Mouse (Mus musculus) liver, adult 2 months (tissue): ENCODE results near the gene Slc26a1. TPM values are rescaled to one million over a fixed set of nuclear protein-coding genes. Genes with fewer than 3 reads are reported as not detected.

Source experiments
- DNase-seq: peaks from one replicate; pipeline ENCODE4 v3.0.0-alpha.2; 2011; ENCODE audit warnings: low read depth, low spot score; ENCODE audit errors: extremely low read depth
- H3K27ac ChIP-seq: fragments of 200-500 bp; replicated peaks from 2 replicates; pipeline ENCODE4 v1.5.1; 2012; ENCODE audit warnings: low read depth, mild to moderate bottlenecking, control low read depth, inconsistent platforms, low read length; ENCODE audit not compliant: insufficient read depth
- H3K27me3 ChIP-seq: fragments of 200-500 bp; 2 replicates; pipeline ENCODE4 v1.6.1; 2012; ENCODE audit warnings: mild to moderate bottlenecking, moderate library complexity, low read length, inconsistent platforms; ENCODE audit not compliant: control insufficient read depth, insufficient read depth
- H3K36me3 ChIP-seq: fragments of 200-500 bp; 2 replicates; pipeline ENCODE4 v1.6.1; 2012; ENCODE audit warnings: low read length, inconsistent platforms; ENCODE audit not compliant: control insufficient read depth, insufficient read depth
- H3K4me1 ChIP-seq: fragments of 200-500 bp; 2 replicates; pipeline ENCODE4 v1.6.1; 2011; ENCODE audit warnings: low read length; ENCODE audit not compliant: control insufficient read depth, insufficient read depth
- H3K4me3 ChIP-seq: fragments of 200-500 bp; 2 replicates; pipeline ENCODE4 v1.5.1; 2011; ENCODE audit warnings: low read depth, mild to moderate bottlenecking, control low read depth, low read length, moderate library complexity; ENCODE audit not compliant: insufficient read depth
- H3K79me2 ChIP-seq: fragments of 200-500 bp; 2 replicates; pipeline ENCODE4 v1.6.1; 2012; ENCODE audit warnings: inconsistent platforms, mild to moderate bottlenecking, low read length, moderate library complexity; ENCODE audit not compliant: control insufficient read depth, insufficient read depth
- H3K9ac ChIP-seq: fragments of 200-500 bp; 2 replicates; pipeline ENCODE4 v1.6.1; 2012; ENCODE audit warnings: low read depth, mild to moderate bottlenecking, control low read depth, inconsistent platforms, low read length
- CTCF ChIP-seq: fragments of 200-500 bp; IDR thresholded peaks from 2 replicates; pipeline ENCODE4 v1.5.1; 2011; ENCODE audit warnings: low read depth, low read length, control low read depth
- POLR2A ChIP-seq: fragments of 200-500 bp; IDR thresholded peaks from 2 replicates; pipeline ENCODE4 v1.6.1; 2011; ENCODE audit warnings: low read length, control low read depth; ENCODE audit not compliant: insufficient read depth; ENCODE audit errors: extremely low read depth
- WGBS: fragments of 180-500 bp; shearing (Covaris S2); methylation state at CpG from one replicate; pipeline ENCODE4 v1.1.7; 2018; 5-methylcytosine and 5-hydroxymethylcytosine counted together
- polyA plus RNA-seq: library from polyadenylated mRNA; depleted of rRNA; stranded (reverse); fragments of >200 nt; gene quantifications from 2 replicates; pipeline ENCODE4 v1.2.3, GENCODE M21; 2012
- total RNA-seq: library from RNA; depleted of rRNA; stranded (reverse); fragments of >200 nt; gene quantifications from 2 replicates; pipeline ENCODE4 v1.2.3, GENCODE M21; 2014

Slc26a1 gene
- total and polyA plus RNA-seq, 2 experiments = 121 to 261 TPM

- no peaks in the 10 kb centered on the region for H3K79me2 ChIP-seq
- H3K4me3 ChIP-seq = no peak overlapping the region
- no peak overlapping the region for H3K27ac ChIP-seq
- H3K27me3 ChIP-seq = no peaks in the 10 kb centered on the region
- no peak overlapping the region for H3K9ac ChIP-seq
- H3K36me3 ChIP-seq = no peaks in the 10 kb centered on the region
- TF ChIP-seq POLR2A = no peak
- TF ChIP-seq CTCF = no peak
- no peak for DNase-seq
- peaks cover 9% of the 10 kb centered on the region for H3K4me1 ChIP-seq
These were observed 38.3 kb upstream of the Slc26a1 start for GRCm38 (mm10) chr5:108713691-108714090.

- H3K27me3 ChIP-seq = no peaks in the 10 kb centered on the region
- H3K9ac ChIP-seq = no peak overlapping the region
- H3K27ac ChIP-seq = no peak overlapping the region
- TF ChIP-seq POLR2A = no peak
- TF ChIP-seq CTCF = no peak
- no peak for DNase-seq
- H3K79me2 ChIP-seq = no peaks in the 10 kb centered on the region
- no peaks in the 10 kb centered on the region for H3K36me3 ChIP-seq
- 90% methylated on average over 2 of the region's 2 CpGs for WGBS
- H3K4me3 ChIP-seq = no peak overlapping the region
- H3K4me1 ChIP-seq = peaks cover 13% of the 10 kb centered on the region
These were observed 37.7 kb upstream of the Slc26a1 start for GRCm38 (mm10) chr5:108713096-108713495.

GRCm38 (mm10) chr5:108711968-108712367, 36.6 kb upstream of the Slc26a1 start:
- H3K9ac ChIP-seq = no peak overlapping the region
- WGBS = 41% methylated on average over 6 of the region's 6 CpGs
- H3K27me3 ChIP-seq = no peaks in the 10 kb centered on the region
- no peak overlapping the region for H3K4me3 ChIP-seq
- TF ChIP-seq CTCF (no peak), POLR2A (no peak)
- H3K27ac ChIP-seq = no peak overlapping the region
- peaks cover 15% of the 10 kb centered on the region for H3K4me1 ChIP-seq
- H3K36me3 ChIP-seq = no peaks in the 10 kb centered on the region
- H3K79me2 ChIP-seq = no peaks in the 10 kb centered on the region
- DNase-seq = peak; percentile 75

GRCm38 (mm10) chr5:108708981-108709731, 33.8 kb upstream of the Slc26a1 start:
- peaks cover 15% of the 10 kb centered on the region for H3K4me1 ChIP-seq
- H3K27me3 ChIP-seq = no peaks in the 10 kb centered on the region
- WGBS = 53% methylated on average over 6 of the region's 6 CpGs
- H3K4me3 ChIP-seq = no peak overlapping the region
- H3K9ac ChIP-seq = no peak overlapping the region
- H3K79me2 ChIP-seq = no peaks in the 10 kb centered on the region
- TF ChIP-seq POLR2A (no peak), CTCF (no peak)
- peaks cover 4% of the 10 kb centered on the region; the same call in 1 of the 2 replicates for H3K36me3 ChIP-seq
- DNase-seq = no peak
- peak overlapping the region; percentile 77 for H3K27ac ChIP-seq

GRCm38 (mm10) chr5:108708419-108708818, 33.0 kb upstream of the Slc26a1 start:
- Histone ChIP-seq H3K36me3 (peaks cover 4% of the 10 kb centered on the region; the same call in 1 of the 2 replicates), H3K4me3 (no peak overlapping the region), H3K9ac (no peak overlapping the region), H3K79me2 (no peaks in the 10 kb centered on the region), H3K27ac (peak overlapping the region; percentile 78), H3K27me3 (no peaks in the 10 kb centered on the region), H3K4me1 (peaks cover 15% of the 10 kb centered on the region)
- DNase-seq = peak; percentile 96
- 31% methylated on average over 1 of the region's 1 CpGs for whole genome bisulfite sequencing
- no peak for TF ChIP-seq CTCF
- no peak for TF ChIP-seq POLR2A

- no peak for DNase-seq
- peak overlapping the region; percentile 78 for H3K27ac ChIP-seq
- peaks cover 4% of the 10 kb centered on the region; the same call in 1 of the 2 replicates for H3K36me3 ChIP-seq
- H3K4me1 ChIP-seq = peaks cover 15% of the 10 kb centered on the region
- H3K79me2 ChIP-seq = no peaks in the 10 kb centered on the region
- TF ChIP-seq CTCF = no peak
- TF ChIP-seq POLR2A = no peak
- H3K27me3 ChIP-seq = no peaks in the 10 kb centered on the region
- H3K9ac ChIP-seq = no peak overlapping the region
- H3K4me3 ChIP-seq = no peak overlapping the region
- WGBS = 75% methylated on average over 2 of the region's 2 CpGs
These were observed 32.4 kb upstream of the Slc26a1 start for GRCm38 (mm10) chr5:108707758-108708157.
